Mouse (Mus musculus) left cerebral cortex, adult 11 months (tissue): ENCODE results near the gene Dlgap5.

ENCODE experiments used
- DNase-seq: peaks from one replicate; pipeline ENCODE4 v3.0.0; 2022; ENCODE audit warnings: low spot score

The Dlgap5 gene

GRCm38 (mm10) chr14:47352272-47352671 is 65.9 kb downstream of the Dlgap5 start:
- no peak for DNase-seq

GRCm38 (mm10) chr14:47350974-47351373 is 67.2 kb downstream of the Dlgap5 start:
- no peak for DNase-seq

DNA sequence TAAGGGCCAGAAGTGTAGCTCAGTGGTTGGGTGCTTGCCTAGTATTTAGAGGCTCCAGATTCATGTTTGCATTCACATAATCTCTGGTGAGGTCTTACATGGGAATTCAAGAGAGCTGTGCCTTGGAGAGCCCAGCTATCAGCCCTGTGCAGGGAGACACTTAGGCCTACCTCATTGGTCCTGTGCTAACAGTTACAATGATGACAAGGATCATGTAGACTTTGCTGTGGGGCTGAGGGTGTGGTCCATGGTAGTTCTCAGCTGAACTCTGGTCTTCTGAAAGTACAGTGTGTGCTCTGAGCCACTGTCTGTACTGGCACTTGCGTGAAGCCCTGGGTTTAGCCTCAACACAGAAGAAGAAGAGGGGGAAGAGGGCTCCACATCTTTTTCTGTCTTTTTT is 71.5 kb downstream of the Dlgap5 start:
- DNase-seq = no peak

DNA sequence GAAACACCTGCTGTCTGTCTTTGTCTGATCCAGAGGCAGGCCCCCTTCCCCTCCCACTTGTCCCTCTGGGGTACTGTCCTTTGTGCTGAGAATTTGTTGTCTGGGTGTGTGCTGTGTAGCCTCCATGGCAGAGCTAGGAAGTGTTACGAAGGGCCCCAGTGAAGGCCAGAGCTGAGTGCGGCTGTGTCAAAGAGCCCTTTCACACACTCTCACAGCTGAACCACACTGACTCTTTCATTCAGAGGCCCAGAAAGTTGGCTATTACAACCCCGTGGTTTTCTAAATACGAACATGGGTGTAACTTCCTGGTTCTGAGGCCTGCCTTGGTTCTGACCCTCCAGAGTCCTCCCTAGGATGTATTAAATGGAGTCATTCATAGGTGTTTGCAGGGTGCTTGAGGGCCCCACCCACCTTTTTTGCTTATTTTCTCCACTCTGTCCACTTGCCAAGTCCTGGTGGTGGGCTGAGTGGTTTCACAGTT is 76.4 kb downstream of the Dlgap5 start:
- DNase-seq = no peak

- no peak for DNase-seq
Measured at GRCm38 (mm10) chr14:47340231-47340925, 77.8 kb downstream of the Dlgap5 start.
